Mouse (Mus musculus): ENCODE results near the gene Adipor2.
"Not testable (repeated sequence)": the region's sequence is repeated elsewhere in the genome, so short reads cannot be mapped to it uniquely, and the experiment has no call there.

Adipor2 gene

GRCm38 (mm10) chr6:119390728-119391127 lies 26.8 kb downstream of the Adipor2 start:
- no peak for DNase-seq (ENCODE audit: low read depth, low spot score)

GRCm38 (mm10) chr6:119389089-119389488 lies 28.4 kb downstream of the Adipor2 start:
- no peak for DNase-seq (ENCODE audit: low read depth, low spot score)

GRCm38 (mm10) chr6:119388650-119389012 lies 28.9 kb downstream of the Adipor2 start:
- DNase-seq (ENCODE audit: low read depth, low spot score) = peak; percentile 97

- DNase-seq (ENCODE audit: low read depth, low spot score) = peak; percentile 67
Measured at GRCm38 (mm10) chr6:119387801-119388649, 29.5 kb downstream of the Adipor2 start.

- no peak for DNase-seq (ENCODE audit: low read depth, low spot score)
Measured at GRCm38 (mm10) chr6:119386821-119387220, 30.7 kb downstream of the Adipor2 start.

- no peak for DNase-seq (ENCODE audit: low read depth, low spot score)
Measured at GRCm38 (mm10) chr6:119386421-119386820, 31.1 kb downstream of the Adipor2 start.

GRCm38 (mm10) chr6:119385668-119386067 lies 31.8 kb downstream of the Adipor2 start:
- DNase-seq (ENCODE audit: low read depth, low spot score) = peak; percentile 26

GRCm38 (mm10) chr6:119378631-119379030 lies 38.9 kb downstream of the Adipor2 start:
- no peak for DNase-seq (ENCODE audit: low read depth, low spot score)

GRCm38 (mm10) chr6:119377613-119378012 lies 39.9 kb downstream of the Adipor2 start:
- no peak for DNase-seq (ENCODE audit: low read depth, low spot score)

GRCm38 (mm10) chr6:119375035-119375434 lies 42.5 kb downstream of the Adipor2 start:
- DNase-seq (ENCODE audit: low read depth, low spot score) = no peak

- no peak for DNase-seq (ENCODE audit: low read depth, low spot score)
Measured at GRCm38 (mm10) chr6:119373000-119373705, 44.4 kb downstream of the Adipor2 start.

- no peak for DNase-seq (ENCODE audit: low read depth, low spot score)
Measured at GRCm38 (mm10) chr6:119372237-119372636, 45.3 kb downstream of the Adipor2 start.

GRCm38 (mm10) chr6:119371624-119372023 lies 45.9 kb downstream of the Adipor2 start:
- no peak for DNase-seq (ENCODE audit: low read depth, low spot score)

- DNase-seq (ENCODE audit: low read depth, low spot score) = no peak
Measured at GRCm38 (mm10) chr6:119367382-119367781, 50.1 kb downstream of the Adipor2 start.

GRCm38 (mm10) chr6:119366800-119367199 lies 50.7 kb downstream of the Adipor2 start:
- DNase-seq (ENCODE audit: low read depth, low spot score) = not testable (repeated sequence)

GRCm38 (mm10) chr6:119363593-119363992 lies 53.9 kb downstream of the Adipor2 start:
- DNase-seq (ENCODE audit: low read depth, low spot score) = no peak

GRCm38 (mm10) chr6:119360925-119361702 lies 56.4 kb downstream of the Adipor2 start:
- DNase-seq (ENCODE audit: low read depth, low spot score) = no peak

- not testable (repeated sequence) for DNase-seq (ENCODE audit: low read depth, low spot score)
Measured at GRCm38 (mm10) chr6:119360250-119360649, 57.3 kb downstream of the Adipor2 start.

- no peak for DNase-seq (ENCODE audit: low read depth, low spot score)
Measured at GRCm38 (mm10) chr6:119358020-119358571, 59.4 kb downstream of the Adipor2 start.

- no peak for DNase-seq (ENCODE audit: low read depth, low spot score)
Measured at GRCm38 (mm10) chr6:119352501-119352900, 65.0 kb downstream of the Adipor2 start.

GRCm38 (mm10) chr6:119351656-119352055 lies 65.8 kb downstream of the Adipor2 start:
- no peak for DNase-seq (ENCODE audit: low read depth, low spot score)
